Mouse (Mus musculus): Measurements from ENCODE around the gene Hoxa10. TPM values are rescaled to one million over a fixed set of nuclear protein-coding genes. Genes with fewer than 3 reads are reported as not detected.

The Hoxa10 gene
- polyA plus RNA-seq, 1 experiment from 2014 or later, result not detected

- H3K36me3 ChIP-seq (ENCODE audit: control insufficient read depth, insufficient read depth, low read length), result peaks cover 5% of the 10 kb centered on the region; the same call in 1 of the 2 replicates
- peaks cover 86% of the 10 kb centered on the region for H3K4me1 ChIP-seq (ENCODE audit: control insufficient read depth, insufficient read depth, low read length)
- no peak for ATAC-seq (ENCODE audit: insufficient number of reproducible peaks, insufficient read depth, low FRiP score, low read depth)
- peak overlapping the region; percentile 24 for H3K4me2 ChIP-seq (replicated peaks; ENCODE audit: low read depth, low read length)
- no peak overlapping the region for H3K9ac ChIP-seq (replicated peaks; ENCODE audit: low read depth, low read length)
- H3K9me3 ChIP-seq (ENCODE audit: control insufficient read depth, low read depth, low read length), result no peaks in the 10 kb centered on the region
- H3K27me3 ChIP-seq (ENCODE audit: control insufficient read depth, insufficient read depth, low read length), result no peaks in the 10 kb centered on the region
- no peak overlapping the region for H3K4me3 ChIP-seq (ENCODE audit: low read depth, low read length)
- WGBS, result 23% methylated on average over 6 of the region's 6 CpGs
- H3K27ac ChIP-seq (ENCODE audit: low read length), result peak overlapping the region; percentile 98
Observed at GRCm38 (mm10) chr6:52184668-52185067, 56.0 kb downstream of the Hoxa10 start.

GRCm38 (mm10) chr6:52183311-52184080 lies 57.2 kb downstream of the Hoxa10 start:
- H3K4me3 ChIP-seq (ENCODE audit: low read depth, low read length), result no peak overlapping the region
- peaks cover 75% of the 10 kb centered on the region for H3K4me1 ChIP-seq (ENCODE audit: control insufficient read depth, insufficient read depth, low read length)
- 20% methylated on average over 10 of the region's 10 CpGs for WGBS
- H3K9ac ChIP-seq (replicated peaks; ENCODE audit: low read depth, low read length), result no peak overlapping the region; the same call in 1 of the 2 replicates
- H3K4me2 ChIP-seq (replicated peaks; ENCODE audit: low read depth, low read length), result peak overlapping the region; percentile 24
- no peaks in the 10 kb centered on the region for H3K9me3 ChIP-seq (ENCODE audit: control insufficient read depth, low read depth, low read length)
- no peaks in the 10 kb centered on the region for H3K27me3 ChIP-seq (ENCODE audit: control insufficient read depth, insufficient read depth, low read length)
- no peak for ATAC-seq (ENCODE audit: insufficient number of reproducible peaks, insufficient read depth, low FRiP score, low read depth)
- H3K36me3 ChIP-seq (ENCODE audit: control insufficient read depth, insufficient read depth, low read length), result peaks cover 5% of the 10 kb centered on the region; the same call in 1 of the 2 replicates
- peak overlapping the region; percentile 98 for H3K27ac ChIP-seq (ENCODE audit: low read length)

- WGBS, result 69% methylated on average over 1 of the region's 1 CpGs
- Histone ChIP-seq H3K27ac (ENCODE audit: low read length) (peak overlapping the region; percentile 98), H3K4me1 (ENCODE audit: control insufficient read depth, insufficient read depth, low read length) (peaks cover 71% of the 10 kb centered on the region), H3K9me3 (ENCODE audit: control insufficient read depth, low read depth, low read length) (no peaks in the 10 kb centered on the region), H3K4me2 (replicated peaks; ENCODE audit: low read depth, low read length) (peak overlapping the region; percentile 8; the same call in 1 of the 2 replicates), H3K27me3 (ENCODE audit: control insufficient read depth, insufficient read depth, low read length) (no peaks in the 10 kb centered on the region), H3K4me3 (ENCODE audit: low read depth, low read length) (no peak overlapping the region), H3K36me3 (ENCODE audit: control insufficient read depth, insufficient read depth, low read length) (peaks cover 5% of the 10 kb centered on the region; the same call in 1 of the 2 replicates), H3K9ac (replicated peaks; ENCODE audit: low read depth, low read length) (no peak overlapping the region)
- no peak for ATAC-seq (ENCODE audit: insufficient number of reproducible peaks, insufficient read depth, low FRiP score, low read depth)
Observed at GRCm38 (mm10) chr6:52182793-52183192, 57.9 kb downstream of the Hoxa10 start.

DNA sequence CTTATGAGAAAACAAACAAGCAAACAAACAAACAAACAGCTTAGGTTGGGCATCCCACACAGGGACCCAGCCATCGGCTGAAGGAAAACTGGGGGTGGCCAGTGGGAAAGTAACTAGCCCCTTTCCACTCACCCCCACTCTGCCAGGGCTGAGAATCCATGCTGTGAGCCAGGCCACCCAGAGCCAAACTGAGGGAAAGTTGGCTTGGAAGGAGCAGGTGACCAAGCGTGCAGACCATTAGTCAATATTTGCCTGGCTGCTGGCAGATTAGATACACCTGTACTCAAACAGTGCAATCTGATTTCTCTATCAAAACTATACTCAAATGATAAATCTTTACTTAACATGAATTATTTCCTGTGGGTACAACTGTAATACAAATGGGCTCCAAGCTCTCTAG lies 58.6 kb downstream of the Hoxa10 start:
- peaks cover 5% of the 10 kb centered on the region; the same call in 1 of the 2 replicates for H3K36me3 ChIP-seq (ENCODE audit: control insufficient read depth, insufficient read depth, low read length)
- 38% methylated on average over 2 of the region's 2 CpGs for WGBS
- H3K4me3 ChIP-seq (ENCODE audit: low read depth, low read length), result no peak overlapping the region
- H3K27ac ChIP-seq (ENCODE audit: low read length), result peak overlapping the region; percentile 98
- no peaks in the 10 kb centered on the region for H3K27me3 ChIP-seq (ENCODE audit: control insufficient read depth, insufficient read depth, low read length)
- no peak overlapping the region for H3K4me2 ChIP-seq (replicated peaks; ENCODE audit: low read depth, low read length)
- peaks cover 63% of the 10 kb centered on the region for H3K4me1 ChIP-seq (ENCODE audit: control insufficient read depth, insufficient read depth, low read length)
- H3K9me3 ChIP-seq (ENCODE audit: control insufficient read depth, low read depth, low read length), result no peaks in the 10 kb centered on the region
- no peak for ATAC-seq (ENCODE audit: insufficient number of reproducible peaks, insufficient read depth, low FRiP score, low read depth)
- H3K9ac ChIP-seq (replicated peaks; ENCODE audit: low read depth, low read length), result no peak overlapping the region

MicroRNAs encoded within 50 kb of the gene (microRNA counts, 519-probe panel; counts per million panel counts)
- 326 counts per million, percentile 1 among the panel's probes with 10 or more counts for microRNA mmu-miR-196b

Small RNA genes within 50 kb of the gene (microRNA-seq; reads per million reads assigned to microRNA genes)
- gene Mir196b, result 47.9 reads per million, percentile 38 among the genes with 10 or more reads in this experiment

Other genes with a start within 250 kb of the Hoxa10 start
- 49.1 and 49.4 TPM in 2 replicates for gene Skap2, start 228.3 kb downstream of the Hoxa10 start, polyA plus RNA-seq (2014; fragmentation: Nextera tagmentation; extraction: Ambion mirVana)
- gene Hoxa1, start 82.5 kb downstream of the Hoxa10 start, polyA plus RNA-seq (2014; fragmentation: Nextera tagmentation; extraction: Ambion mirVana), result 2.1 and 3.0 TPM in 2 replicates
- 17.4 and 18.5 TPM in 2 replicates for gene Hoxa2, start 76.0 kb downstream of the Hoxa10 start, polyA plus RNA-seq (2014; fragmentation: Nextera tagmentation; extraction: Ambion mirVana)
- gene 5730596B20Rik, start 63.4 kb downstream of the Hoxa10 start, polyA plus RNA-seq (2014; fragmentation: Nextera tagmentation; extraction: Ambion mirVana), result 4.4 and 4.7 TPM in 2 replicates
- gene Hoxa4, start 49.1 kb downstream of the Hoxa10 start, polyA plus RNA-seq (2014; fragmentation: Nextera tagmentation; extraction: Ambion mirVana), result 6.7 and 6.8 TPM in 2 replicates
- 24.4 and 27.1 TPM in 2 replicates for gene Hoxa5, start 36.3 kb downstream of the Hoxa10 start, polyA plus RNA-seq (2014; fragmentation: Nextera tagmentation; extraction: Ambion mirVana)
- 3.4 TPM in 2 replicates for gene Hoxa6, start 32.1 kb downstream of the Hoxa10 start, polyA plus RNA-seq (2014; fragmentation: Nextera tagmentation; extraction: Ambion mirVana)
- 15.5 and 16.0 TPM in 2 replicates for gene Hoxa3, start 27.5 kb downstream of the Hoxa10 start, polyA plus RNA-seq (2014; fragmentation: Nextera tagmentation; extraction: Ambion mirVana)
- gene Gm28308, start 27.5 kb downstream of the Hoxa10 start, polyA plus RNA-seq (2014; fragmentation: Nextera tagmentation; extraction: Ambion mirVana), result not detected in 2 replicates
- 13.7 and 13.9 TPM in 2 replicates for gene Hoxa7, start 19.0 kb downstream of the Hoxa10 start, polyA plus RNA-seq (2014; fragmentation: Nextera tagmentation; extraction: Ambion mirVana)
- 1.5 and 1.9 TPM in 2 replicates for gene Hoxa9, start 9.8 kb downstream of the Hoxa10 start, polyA plus RNA-seq (2014; fragmentation: Nextera tagmentation; extraction: Ambion mirVana)
- gene Hoxa11, start 5.0 kb upstream of the Hoxa10 start, polyA plus RNA-seq (2014; fragmentation: Nextera tagmentation; extraction: Ambion mirVana), result not detected in 2 replicates
- not detected in 2 replicates for gene Hoxa13, start 20.0 kb upstream of the Hoxa10 start, polyA plus RNA-seq (2014; fragmentation: Nextera tagmentation; extraction: Ambion mirVana)
- gene Evx1, start 72.6 kb upstream of the Hoxa10 start, polyA plus RNA-seq (2014; fragmentation: Nextera tagmentation; extraction: Ambion mirVana), result 0.12 and 0.14 TPM in 2 replicates

Data from stomach, embryonic 14.5 days (tissue).